Mouse (Mus musculus) layer of hippocampus, adult 9-10 months (tissue): ENCODE results near the gene Kif26b.

Source experiments
- DNase-seq: peaks from one replicate; pipeline ENCODE4 v3.0.0; 2022; ENCODE audit warnings: low spot score

Kif26b gene

DNA sequence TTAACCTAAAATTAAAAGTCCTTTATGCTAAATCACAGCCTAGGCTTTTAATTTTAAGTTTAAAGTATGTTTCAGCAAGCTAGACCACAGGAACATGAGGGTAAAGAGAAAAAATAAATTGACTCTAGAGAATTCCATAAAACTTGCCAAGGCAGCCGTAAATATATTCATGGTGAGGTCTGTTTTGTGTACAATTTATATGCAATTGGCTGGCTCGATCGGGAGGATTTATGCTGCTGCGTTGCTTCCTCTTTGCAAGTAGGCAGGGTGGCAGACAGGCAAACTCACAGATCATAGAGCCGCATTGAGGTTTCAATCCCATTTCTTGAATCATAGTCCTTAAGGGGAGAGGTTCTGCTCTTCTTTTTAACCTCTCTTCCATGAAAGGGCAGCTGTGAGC lies 318.6 kb downstream of the Kif26b start:
- no peak for DNase-seq

DNA sequence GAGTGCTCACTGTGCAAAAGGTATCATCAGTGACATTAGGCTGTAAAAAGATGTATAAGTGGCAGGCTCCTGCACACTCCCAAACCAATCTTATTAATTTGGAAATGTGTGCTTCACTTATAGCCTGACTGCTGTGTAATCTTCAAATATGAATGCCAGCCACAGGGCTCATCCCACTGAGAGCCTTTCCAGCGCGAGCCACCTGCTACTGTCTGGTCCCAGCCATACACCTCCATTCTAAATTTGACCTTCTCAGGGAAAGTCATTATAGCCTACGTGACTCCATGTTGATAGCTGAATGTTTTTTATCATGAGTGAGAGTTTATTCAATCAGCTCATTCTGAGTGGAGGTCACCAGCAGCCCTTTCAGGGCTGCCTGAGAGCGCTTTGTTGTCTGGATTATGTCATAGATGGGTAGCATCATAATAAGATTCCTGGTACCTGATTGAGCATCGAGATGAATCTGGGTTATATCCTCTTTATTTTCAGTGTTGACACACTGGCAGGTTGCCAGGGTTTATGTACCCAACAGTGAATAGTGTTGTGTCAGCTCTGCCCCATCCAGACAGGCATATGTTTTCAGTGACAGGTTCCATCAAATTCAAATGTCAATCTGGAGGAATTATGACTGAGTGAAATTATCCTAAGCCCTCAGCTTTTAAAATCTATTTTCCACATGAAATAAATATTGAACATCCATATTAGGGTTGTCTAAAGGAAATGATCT lies 319.6 kb downstream of the Kif26b start:
- DNase-seq: no peak

DNA sequence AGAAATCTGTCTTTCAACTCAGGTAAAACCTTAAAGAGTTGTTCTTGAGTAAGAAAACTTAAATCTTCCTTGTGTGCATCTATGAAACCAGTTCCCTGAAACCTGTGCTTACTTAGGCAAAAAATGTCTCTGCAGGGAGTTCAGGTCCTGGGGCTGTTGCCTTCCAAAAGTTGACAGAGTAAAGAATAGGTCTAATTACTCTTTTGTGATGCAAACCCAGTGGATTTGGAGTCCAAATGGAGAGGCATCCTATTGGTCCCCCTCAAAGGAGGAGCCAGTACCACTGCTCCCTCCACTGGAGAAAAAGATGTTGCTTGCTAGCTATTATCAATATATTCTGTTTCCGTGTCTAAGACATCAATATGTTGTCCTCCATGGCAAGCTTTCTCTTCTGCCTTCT lies 321.6 kb downstream of the Kif26b start:
- no peak for DNase-seq

DNA sequence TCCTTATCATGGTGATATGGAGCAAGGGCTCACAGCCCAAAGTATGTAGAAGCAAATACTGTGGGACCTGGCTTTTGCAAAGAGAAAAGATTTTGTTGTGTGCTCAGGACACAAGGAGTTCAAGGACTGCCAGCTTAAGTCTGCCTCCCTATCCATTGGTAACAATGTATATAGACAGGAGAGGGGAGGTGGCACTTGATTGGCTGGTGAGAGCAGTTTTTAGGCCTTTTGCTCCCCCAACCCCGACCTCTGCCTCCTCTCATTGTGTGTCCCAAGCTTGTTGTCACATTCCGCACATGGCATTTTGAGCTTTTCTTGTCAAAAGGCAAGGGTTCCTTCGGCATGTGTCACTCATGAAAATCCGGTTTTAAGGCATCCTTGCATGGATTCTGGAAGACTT lies 326.0 kb downstream of the Kif26b start:
- DNase-seq: no peak

DNA sequence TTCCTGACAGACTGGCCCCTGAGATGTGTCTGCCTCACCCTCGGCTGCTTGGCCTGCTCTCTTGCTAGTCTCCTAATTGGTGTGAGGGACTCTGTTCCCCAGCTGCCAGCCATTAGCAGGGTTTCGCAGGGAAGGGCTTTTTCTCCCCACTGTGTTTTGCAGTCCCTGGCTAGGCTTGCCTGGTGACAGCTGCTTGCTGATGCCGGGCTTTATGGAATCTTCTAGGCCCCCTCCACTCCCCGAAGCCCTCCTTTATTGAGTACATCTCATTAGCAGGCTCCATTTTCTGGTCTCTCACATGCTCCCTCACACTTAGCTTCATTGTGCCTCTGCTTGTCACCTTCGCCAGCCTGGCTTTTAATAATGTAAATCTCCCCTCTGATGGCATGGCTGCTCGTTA lies 327.0 kb downstream of the Kif26b start:
- DNase-seq: no peak

DNA sequence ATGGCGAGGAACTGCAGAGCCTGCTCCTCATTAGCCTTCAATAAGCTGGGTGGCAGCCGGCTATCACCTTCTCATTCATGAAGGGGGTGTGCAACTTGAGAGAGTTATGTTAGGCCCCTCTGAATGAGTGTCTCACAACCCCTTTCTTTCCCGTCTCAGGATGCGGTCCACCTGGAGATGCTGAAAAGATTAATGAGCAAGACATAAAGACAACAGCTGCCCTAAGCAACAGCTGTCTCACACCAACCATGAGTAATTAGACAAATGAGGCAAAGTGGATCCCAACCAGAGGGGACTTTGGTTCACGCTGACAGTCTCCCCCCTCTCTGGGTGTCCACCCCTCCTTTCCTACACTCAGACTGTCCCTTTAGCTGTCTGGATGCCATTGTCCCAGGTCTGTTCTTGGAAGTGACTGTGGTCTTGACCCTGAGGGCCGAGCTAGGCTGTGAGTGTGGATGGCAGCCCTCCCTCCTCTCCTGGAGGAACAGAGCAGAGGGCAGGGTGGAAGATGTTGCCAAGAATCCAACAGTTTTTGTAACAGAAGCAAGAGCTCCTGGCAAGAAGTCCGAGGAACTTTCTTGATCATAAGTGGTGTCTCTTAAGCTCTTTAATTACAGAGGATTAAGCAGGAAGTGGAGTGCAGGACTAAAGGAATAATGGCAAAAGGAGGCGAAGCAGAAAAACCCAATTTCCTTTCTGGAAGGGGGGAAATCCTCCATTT lies 331.9 kb downstream of the Kif26b start:
- no peak for DNase-seq

DNA sequence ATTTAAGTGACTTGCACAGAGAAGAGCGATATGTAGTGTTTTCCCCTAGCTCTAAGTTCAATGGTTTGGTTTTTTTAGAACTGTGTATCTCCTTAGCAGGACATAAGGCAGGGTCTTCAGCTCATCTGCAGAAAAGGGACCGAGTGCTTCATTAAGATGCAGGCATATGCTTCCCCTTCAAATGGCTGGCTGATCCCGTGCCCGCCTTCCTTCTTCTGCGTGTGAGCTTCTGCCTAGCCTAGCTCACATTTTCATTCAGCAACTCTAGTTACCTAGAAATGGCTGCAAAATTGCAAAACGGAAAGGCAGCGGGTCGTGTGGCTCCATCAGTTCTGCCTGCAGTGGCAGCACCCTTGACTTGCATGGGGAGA lies 332.5 kb downstream of the Kif26b start:
- no peak for DNase-seq

DNA sequence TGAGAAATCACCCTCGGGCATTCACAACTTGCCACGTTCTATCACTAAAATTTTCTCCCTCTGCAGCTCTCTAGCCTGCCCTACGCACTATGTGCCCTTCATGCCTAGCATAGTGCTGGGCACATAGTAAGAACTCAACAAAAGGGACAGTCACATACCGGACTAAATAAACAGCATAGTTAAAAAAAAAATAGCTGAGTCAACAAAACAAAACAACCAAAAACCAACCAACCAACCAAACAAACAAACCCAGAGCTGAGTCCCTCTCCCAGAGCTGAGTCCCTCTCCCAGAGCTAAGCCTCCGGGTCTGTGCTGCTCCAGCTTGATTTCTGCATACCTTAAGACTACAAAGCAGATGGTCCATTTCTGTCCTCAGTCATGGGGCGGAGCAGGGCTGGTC lies 334.8 kb downstream of the Kif26b start:
- DNase-seq: no peak

DNA sequence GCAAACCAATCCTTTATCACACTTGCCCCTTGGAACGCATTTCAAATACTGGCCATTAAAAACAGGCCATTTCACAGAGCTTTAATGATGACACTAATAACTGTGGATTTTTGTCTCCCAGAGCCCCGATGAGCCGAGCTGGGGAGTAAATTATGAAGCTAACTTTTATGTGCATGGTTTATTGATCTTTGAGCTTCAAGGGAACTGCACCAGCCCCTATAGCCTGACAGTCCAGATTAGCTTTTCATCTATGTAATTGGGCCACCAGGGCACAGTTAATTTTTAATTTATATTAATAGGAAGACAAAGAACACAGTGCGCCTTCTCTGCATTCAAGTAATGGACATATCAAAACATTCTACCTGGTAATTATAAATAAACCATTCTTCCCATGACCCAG lies 335.4 kb downstream of the Kif26b start:
- no peak for DNase-seq

DNA sequence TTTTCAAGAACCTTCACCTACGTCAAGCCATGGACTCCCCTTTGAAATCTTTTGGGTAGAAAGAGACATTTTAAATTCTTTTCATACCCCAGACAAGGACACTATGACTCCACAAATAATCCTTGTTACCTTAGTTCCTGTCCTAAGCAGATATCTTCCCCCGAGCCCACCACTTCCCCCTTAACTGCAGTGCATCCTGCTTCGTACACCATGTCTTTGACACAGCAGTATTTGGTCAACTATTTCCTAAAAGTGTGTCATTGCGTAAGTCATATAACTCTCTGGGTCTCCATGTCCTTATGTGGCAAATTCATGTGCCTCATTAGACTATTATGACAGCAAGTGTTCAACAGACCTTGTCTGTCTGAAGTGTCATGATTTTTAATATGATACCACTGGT lies 337.8 kb downstream of the Kif26b start:
- DNase-seq: no peak

DNA sequence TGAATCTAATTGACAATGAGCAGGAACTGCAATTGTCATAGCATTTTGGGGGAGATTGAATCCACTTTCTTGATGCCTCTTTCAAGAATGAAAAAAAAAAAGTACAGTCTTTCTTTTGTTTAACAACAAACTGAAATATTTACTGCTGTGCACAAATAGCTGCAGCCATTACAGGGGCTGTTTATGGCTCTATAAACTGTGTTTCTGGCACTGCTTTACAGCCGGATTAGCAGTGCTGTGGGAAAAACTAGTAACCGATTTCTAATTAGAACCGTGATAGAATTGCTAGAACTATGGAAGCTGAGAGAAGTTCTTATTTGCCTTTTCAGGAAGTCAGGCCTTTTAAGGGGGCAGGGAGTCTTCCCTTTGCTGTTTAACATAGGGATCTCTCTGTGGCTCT lies 342.1 kb downstream of the Kif26b start:
- DNase-seq: no peak

DNA sequence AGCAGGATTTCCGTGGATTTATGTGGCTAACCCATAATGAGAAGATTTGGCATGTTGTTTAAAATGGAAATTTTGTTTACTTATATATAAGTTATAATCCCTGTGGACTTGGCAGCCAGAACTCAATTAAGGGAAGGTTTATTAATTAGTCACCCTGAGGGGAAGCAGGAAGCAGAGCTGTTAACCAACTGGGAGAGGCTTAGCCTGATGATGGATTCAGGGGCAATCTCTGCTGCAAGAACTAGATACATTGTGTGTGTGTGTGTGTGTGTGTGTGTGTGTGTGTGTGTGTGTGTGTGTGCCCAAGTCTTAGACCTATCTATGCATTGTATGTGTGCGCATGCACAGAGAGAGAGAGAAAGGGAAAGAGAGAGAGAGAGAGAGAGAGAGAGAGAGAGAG lies 348.0 kb downstream of the Kif26b start:
- no peak for DNase-seq

DNA sequence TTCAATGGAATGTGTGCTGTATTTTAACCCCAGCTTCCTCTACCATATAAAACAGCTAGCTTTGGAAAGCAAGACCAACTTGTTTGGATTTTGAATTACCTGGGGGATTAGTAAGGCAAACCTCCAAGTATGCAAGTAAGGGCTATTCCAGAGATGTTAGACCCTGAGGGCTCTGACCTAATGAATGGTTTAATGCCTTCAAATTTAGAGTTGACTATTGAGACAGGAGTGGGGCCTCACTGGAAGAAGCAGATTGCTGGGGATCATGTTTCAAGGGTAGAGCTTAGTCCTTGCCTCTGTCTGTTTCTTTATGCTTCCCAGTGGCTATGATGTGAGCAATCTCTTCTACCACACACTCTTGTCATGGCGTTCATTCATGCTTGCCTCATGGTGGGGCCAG lies 349.8 kb downstream of the Kif26b start:
- DNase-seq: no peak

DNA sequence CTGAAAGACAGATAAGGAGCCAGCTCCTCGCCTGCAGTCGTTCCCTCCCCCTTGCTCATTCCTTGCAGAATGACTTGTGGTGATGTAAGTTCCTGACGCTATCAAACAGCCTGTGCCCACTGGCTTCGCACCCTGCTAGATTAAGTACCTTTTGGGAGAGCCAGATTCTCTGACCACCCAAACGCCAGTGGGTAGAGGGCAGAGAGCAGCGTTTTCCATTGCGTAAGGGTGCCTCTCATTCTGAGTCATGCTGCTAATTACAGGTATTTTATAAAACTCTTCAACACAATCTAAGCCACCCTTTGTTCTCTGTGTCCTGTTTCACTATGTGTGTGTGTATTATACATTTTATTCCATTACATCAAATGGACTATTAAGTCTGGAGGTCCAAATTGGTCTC lies 352.0 kb downstream of the Kif26b start:
- DNase-seq: no peak

DNA sequence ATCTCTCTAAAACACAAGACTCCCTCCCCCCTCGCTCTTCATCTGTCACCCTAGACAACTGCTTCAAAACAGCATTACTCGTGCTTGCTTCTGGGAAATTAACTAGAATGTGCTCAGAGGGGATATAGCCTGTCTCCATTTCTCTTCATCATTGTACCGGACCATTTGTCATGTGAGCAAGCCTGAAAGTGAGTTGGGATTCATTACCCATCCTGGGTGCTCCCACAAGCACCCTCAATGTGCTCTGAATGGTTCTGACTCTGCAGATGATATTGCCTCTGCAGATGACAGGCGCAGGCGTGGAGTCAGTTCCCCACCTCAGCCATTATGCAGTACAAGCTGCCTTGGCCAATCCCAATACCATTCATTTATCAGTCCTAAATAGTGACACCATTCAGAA lies 357.7 kb downstream of the Kif26b start:
- no peak for DNase-seq

DNA sequence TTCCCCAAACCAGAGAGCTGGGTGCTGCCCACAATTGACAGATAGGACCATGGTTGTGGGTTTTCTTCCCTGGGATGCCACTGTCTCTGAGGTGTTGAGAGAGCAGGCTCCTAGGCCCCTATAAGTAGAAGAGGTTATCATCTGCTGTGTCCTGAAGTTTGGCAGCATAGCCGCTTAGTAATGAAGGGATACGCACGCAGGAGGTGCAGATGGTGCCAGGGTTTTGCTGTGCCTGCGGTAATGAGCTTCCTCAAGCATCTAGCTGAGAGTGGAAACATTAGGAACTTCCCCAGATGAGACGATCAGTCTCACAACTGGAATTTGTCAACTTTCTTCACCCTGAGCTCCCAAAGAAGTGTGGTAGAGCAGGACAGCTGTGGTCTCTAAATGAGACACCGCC lies 363.5 kb downstream of the Kif26b start:
- no peak for DNase-seq

DNA sequence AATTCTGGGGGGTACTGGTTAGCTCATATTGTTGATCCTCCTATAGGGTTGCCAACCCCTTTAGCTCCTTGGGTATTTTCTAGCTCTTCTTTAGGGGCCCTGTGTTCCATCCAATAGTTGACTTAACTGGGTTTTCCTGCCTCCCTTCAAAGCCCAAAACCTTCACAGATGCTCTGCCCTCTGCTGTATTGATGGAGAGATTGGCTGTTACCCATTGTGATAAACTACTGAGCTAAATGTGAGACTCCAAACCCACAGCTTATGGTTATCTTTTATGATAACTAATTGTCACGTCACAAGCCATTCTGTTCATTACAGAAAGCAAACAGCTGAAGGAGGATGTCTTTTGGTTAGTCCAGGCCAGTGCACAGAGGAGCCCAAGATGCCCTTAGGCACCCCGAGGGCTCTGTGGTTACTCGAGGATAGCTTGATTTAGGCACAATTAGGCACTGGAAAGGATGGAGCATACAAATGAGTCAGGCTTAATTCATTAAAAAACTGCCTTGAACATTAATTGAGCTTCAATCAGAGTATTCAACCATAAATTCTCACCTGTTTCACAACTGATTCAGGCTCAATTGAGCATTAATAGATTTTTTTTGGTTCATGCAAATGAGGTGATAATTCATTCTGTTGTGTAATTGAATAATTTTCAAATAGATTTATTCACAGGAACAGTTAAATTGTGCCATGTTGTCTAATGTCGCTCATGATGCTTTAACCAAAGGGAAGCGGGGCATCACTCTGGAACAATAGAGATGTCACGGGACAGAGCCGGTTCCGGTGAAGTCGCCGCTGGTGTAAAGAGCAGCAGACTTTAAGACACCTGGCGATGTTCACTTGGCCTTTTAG lies 364.5 kb downstream of the Kif26b start:
- no peak for DNase-seq

DNA sequence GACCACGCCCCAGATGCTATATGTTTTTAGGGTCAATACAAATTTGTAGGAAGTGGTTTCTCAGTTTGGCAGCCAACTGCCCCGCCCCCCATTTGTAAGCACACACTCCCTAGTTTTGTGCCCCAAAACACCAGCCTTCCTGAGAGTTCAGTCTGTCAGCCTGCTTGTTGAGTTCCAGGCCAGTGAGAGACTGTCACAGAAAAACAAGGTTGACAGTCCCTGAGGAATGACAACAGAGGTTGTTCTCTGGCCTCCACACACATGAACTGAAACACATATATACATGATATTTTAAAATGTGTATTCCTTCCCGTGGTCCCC lies 365.1 kb downstream of the Kif26b start:
- DNase-seq: no peak

DNA sequence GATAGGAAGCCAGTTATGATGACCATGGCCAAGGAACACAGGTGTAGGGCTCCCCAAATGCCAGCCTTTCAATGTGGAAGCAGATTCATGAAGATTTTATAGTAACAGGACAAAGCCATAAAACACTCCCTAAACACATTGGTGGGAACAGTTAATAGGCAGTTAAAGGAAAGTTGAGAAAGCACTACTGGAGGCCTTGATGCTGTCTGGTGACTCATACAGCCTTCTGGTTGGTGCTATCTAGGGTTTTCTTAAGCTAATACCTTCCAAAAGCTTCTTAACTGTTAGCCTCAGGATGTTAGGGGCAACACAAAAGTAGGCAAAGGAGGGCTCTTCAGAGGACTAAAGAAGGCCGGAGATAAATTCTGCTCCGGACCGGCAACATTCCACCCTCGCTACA lies 366.7 kb downstream of the Kif26b start:
- no peak for DNase-seq

DNA sequence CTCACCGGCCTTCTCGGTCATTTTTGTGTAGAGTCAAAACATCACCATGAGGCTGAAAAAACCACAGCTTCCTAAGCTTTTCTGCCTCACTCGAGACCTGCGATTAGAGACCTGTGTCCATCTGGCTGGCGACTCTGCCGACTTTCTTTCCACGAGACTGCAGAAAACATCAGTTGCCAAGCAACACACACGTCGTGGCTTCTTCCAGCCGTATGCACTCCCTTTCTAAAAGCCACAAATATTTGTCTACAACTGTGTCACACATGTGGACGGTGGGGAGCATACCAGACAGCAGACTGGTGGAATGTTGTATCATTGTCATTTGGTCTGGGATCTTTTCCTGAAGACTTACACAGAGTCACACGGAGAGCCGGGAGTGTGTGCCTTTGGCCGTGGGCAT lies 382.0 kb downstream of the Kif26b start:
- DNase-seq: no peak

DNA sequence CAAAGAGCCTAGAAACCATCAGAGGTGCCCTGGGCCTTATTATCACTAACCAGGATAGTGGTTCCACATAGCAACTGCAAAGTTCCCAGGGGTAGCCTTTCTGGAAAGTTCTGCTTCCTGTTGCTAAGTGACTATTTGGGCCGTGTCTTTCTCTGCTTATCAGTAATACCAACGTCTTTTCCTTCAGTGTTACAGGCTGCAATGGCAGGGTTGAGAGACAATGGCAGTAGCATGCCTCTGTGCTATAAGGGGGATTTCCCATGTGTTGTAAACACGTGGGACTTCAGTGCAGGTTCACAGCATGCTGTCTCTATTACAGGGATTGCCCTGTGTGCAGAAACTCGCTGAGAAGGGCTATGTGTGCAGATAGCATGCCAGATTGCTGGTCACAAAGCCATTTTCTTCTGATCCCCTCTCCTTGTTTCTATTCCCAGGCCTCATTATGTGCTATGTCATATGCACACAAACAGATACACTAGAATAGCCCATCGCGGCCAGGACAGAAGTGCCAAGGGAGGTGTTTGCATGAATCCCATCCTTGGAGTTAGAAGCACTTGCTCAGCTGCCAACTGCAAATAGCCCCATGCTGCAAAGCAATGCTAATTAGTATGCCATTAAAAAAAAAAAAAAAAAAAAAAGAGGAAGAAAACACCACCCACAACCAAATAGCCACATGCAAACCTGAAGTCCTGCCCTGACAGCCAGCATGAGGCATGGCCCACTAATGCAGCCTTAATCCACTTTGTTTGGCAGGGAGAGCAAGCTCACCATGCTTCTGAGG lies 384.2 kb downstream of the Kif26b start:
- no peak for DNase-seq

DNA sequence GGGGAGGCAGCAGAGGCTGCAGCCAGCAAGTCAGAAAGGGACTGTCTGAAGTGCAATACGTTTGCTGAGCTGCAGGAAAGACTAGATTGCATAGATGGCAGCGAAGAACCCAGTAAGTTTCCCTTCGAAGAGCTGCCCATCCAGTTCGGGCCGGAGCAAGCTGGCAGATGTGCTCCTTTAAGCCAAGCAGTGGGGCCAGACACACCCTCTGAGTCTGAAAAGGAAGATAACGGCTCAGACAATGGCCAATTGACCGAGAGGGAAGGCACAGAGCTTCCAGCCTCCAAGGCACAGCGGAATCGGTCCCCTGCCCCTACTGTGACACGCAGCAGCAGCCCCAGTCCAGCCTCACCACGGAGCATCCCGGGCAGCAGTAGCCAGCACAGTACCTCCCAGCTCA lies 386.1 kb downstream of the Kif26b start:
- DNase-seq: no peak
